Mouse (Mus musculus) left cerebral cortex, postnatal 36 days (tissue): ENCODE results near the gene Pon1. TPM values are rescaled to one million over a fixed set of nuclear protein-coding genes. Genes with fewer than 3 reads are reported as not detected.
"Not testable (repeated sequence)": the region's sequence is repeated elsewhere in the genome, so short reads cannot be mapped to it uniquely, and the experiment has no call there.

Experiments used
- DNase-seq, 2 experiments: peaks; one replicate each; pipeline ENCODE4 v3.0.0; 2021 to 2022; ENCODE audit warnings: low spot score in 2 of 2, mixed read lengths in 1 of 2
- intact Hi-C: fragments of 180-260 bp; cut with DNase I; formaldehyde crosslinking; loops from one replicate; pipeline ENCODE4 v1.15.1; 2025
- total RNA-seq, 2 experiments: library from RNA; stranded (reverse); gene quantifications; 2 replicates each; pipeline ENCODE4 v1.2.3; 2021

The Pon1 gene
- not detected for total RNA-seq

- DNase-seq: no peak
- intact Hi-C loops: no loop called here
Measured at GRCm38 (mm10) chr6:5193693-5194092, at the start of gene Pon1. TSS of gene Pon1 (minus strand) at chr6:5193946.

GRCm38 (mm10) chr6:5238799-5239198 lies 45.1 kb upstream of the Pon1 start:
- intact Hi-C loops: no loop called here
- no peak for DNase-seq

DNA sequence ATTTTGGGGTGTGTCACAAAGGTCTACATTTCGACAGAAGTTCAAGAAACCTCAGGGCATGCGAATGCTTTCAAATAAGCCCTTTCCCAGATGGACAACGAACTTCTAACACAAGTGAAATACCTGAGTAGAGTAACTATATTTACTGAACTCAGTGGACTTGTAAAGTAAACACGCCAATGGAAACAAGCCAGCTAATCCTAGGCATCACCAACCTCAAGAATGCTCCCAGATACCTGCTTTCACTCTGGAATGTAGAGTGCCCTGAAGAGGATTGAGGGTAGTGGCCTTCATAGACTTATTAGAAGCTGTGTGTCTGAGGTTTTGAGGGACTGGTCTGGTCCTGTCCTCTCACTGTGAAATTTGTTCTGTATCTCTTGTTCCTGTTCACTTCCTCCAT lies 43.8 kb upstream of the Pon1 start:
- intact Hi-C loops: no loop called here
- DNase-seq: no peak

- no peak for DNase-seq
- intact Hi-C loops: no loop called here
Measured at GRCm38 (mm10) chr6:5236843-5237371, 43.2 kb upstream of the Pon1 start.

DNA sequence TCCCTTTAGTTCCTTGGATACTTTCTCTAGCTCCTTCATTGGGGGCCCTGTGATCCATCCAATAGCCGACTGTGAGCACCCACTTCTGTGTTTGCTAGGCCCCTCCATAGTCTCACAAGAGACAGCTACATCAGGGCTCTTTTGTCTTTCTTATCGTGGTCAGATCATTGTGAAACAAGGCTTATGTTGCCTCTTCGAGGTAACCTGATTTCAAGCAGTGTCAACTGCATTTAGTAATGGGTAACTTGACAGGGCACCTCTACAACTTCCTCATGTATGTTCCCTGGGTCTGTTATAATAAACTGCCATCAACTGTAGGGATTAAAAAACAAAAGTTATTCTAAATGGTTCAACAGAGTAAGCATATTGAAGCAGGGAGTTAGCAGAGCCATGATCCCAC lies 40.8 kb upstream of the Pon1 start:
- DNase-seq: no peak
- intact Hi-C loops: no loop called here

DNA sequence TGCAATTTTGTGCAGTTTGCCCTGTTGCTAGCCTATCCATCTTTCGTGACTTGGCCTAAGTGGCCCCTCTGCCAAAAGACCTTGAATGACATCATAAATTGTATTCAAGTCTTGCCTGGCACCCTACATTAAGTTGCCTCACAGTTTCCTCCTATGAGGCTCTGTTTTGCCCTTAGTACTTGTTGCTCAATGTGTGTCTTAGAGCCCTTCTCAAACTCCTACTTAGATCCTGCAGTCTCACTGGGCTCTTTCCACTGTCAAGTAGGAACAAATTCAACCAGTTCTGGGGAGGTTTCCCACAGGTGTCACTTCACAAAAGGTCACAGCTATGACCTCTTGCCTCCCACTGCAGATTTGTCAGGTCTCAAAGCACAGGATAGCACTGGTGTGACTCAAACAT lies 40.1 kb upstream of the Pon1 start:
- DNase-seq: no peak
- intact Hi-C loops: no loop called here

GRCm38 (mm10) chr6:5232022-5232421 lies 38.3 kb upstream of the Pon1 start:
- intact Hi-C loops: no loop called here

GRCm38 (mm10) chr6:5230261-5230660 lies 36.5 kb upstream of the Pon1 start:
- no peak for DNase-seq
- intact Hi-C loops: no loop called here

More at GRCm38 (mm10) chr6:5232022-5232421, 38.3 kb upstream of the Pon1 start:
- no peak for DNase-seq

- intact Hi-C loops, DNase-seq: not testable (repeated sequence)
Measured at GRCm38 (mm10) chr6:5223551-5223950, 29.8 kb upstream of the Pon1 start.

- no peak for DNase-seq
- intact Hi-C loops: no loop called here
Measured at GRCm38 (mm10) chr6:5222080-5222479, 28.3 kb upstream of the Pon1 start.

DNA sequence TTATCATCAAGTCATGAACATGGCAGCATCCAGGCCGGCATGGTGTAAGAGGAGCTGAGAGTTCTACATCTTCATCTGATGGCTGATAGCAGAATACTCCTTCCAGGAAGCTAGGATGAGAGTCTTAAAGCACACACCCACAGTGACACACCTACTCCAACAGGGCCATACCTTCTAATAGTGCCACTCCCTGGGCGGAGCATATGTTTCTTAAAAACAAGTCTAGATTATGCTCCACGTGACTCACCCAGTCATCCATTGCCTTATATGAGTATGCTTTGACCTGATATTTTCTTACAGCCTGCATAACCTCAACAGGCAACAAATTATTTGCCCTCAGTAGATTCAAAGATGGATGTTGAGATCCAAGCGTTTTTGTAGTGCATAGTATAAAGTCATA lies 24.4 kb upstream of the Pon1 start:
- DNase-seq: no peak
- intact Hi-C loops: no loop called here

DNA sequence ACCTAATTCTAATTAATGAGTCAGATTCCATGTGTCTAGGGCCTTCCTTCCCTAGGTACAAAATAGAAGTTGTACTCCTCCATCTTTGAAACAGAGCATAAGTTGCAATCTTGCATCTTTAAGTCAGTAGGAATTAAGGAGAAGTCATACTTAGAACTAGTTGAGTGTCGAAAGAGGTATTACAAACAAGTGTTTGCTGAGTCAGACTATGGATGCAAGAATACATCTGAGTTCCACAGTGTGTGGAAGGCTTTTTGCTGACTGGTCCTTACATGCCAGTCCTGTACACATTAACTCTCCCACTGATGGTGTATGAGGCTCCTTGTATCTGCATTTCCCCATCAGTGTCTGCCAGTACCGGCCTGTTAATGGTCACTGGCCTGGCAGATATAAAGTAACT lies 14.1 kb upstream of the Pon1 start:
- intact Hi-C loops: no loop called here
- no peak for DNase-seq

- intact Hi-C loops: no loop called here
- DNase-seq: no peak
Measured at GRCm38 (mm10) chr6:5199916-5200315, 6.2 kb upstream of the Pon1 start.

DNA sequence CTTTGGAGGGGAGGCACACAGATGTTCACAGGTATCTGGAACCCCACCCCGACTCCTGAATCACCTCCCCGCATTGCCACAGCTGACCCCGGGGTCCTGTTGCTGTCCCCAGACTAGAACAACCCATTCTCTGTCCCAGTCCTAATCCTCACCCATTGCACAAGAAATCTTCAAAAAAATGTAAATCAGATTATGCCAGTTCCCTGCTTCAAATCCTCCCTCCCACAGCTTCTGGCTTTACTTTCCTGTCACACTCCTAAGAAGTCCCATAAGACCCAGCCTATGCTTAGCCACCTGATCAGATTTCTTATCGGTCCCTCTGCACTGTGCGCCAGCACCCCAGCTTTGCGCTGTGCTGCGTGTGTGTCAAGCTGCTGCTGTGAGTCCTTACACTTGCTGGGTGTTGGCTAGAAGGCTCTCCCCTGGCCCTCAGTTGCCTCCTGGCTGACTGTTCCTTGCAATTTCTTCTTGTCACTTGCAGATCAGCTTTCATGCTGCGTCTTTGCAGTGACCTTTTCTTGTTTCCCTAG lies 5.7 kb upstream of the Pon1 start:
- intact Hi-C loops: no loop called here
- DNase-seq: no peak

GRCm38 (mm10) chr6:5198590-5198989 lies 4.8 kb upstream of the Pon1 start:
- DNase-seq: no peak
- intact Hi-C loops: no loop called here

DNA sequence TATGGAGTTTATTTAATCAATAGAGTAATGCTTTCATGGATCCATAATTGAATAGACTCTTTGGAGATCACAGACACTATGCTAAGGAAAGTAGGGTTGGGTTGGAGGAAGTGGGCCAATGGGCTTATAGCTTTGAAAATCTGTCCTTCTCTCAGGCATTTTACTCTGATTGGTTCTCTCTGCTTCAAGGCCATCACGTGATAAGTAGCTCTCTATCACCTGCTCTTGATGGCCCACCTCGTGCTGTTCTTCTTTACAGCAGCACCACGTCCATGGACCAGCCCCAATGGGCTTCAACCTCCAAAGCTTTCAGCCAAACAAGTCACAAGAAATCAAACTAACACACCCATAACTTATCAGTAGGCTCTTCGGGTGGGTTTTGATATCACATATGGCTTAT lies 3.0 kb downstream of the Pon1 start:
- intact Hi-C loops: no loop called here
- DNase-seq: no peak

DNA sequence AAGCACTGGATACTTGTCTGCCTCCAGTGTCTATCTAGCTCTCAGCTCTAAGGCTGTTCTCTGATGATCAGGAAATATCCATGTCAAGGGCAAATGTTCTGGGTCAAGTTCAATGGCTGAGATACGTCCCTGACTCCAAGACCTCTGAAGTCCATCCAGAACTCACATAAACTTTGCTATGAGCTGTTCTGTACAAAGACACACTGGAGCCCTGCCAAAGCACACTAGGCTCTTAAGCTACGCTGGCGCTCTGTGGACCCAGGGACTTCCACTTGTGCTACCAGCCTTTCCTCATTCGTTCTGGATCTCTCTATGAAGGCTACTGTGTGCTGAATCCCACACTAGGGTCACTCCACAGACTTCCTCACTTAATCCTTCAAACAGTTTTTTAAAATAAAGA lies 4.2 kb downstream of the Pon1 start:
- no peak for DNase-seq

DNA sequence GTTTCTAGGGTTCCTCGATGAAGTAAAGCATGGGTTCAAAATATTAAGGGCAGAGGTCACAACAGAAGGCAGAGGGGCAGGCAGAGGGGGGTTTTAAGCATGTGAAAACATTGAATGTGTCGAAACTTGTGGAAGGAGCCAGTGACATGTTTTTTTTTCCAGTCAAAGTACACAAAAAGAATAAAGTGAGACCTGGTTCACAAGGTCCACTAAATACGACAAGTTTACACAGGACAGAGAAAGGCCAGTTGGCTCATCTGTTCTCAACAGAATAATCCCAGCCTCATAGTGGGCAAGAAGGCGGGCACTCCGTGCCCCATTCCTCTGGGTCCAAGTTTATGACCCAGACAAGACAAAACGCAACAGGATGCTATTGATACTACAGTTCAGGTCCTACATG lies 4.8 kb downstream of the Pon1 start:
- DNase-seq: no peak
- intact Hi-C loops: no loop called here

More for the DNA sequence above, 4.2 kb downstream of the Pon1 start:
- intact Hi-C loops: no loop called here

DNA sequence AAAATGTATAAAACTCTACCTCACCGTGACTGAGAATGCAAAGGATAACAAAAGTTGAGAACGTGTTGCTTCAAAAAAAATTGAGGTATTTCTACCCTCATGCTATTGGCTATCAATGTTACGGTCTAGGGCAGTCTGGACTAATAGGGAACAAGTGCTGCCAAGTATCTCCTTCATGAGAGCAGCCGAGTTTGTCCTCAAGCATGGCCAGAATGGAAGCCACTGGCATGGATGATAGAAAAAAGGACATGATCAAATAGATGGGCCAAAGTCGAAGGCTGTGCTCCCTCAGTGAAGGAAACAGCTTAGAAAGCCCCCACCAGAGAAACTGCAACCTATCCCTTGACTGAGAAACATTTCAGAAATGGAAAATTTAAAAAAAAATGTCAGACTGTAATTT lies 5.7 kb downstream of the Pon1 start:
- intact Hi-C loops: no loop called here
- no peak for DNase-seq

GRCm38 (mm10) chr6:5187586-5187985 lies 6.2 kb downstream of the Pon1 start:
- intact Hi-C loops: no loop called here
- no peak for DNase-seq

DNA sequence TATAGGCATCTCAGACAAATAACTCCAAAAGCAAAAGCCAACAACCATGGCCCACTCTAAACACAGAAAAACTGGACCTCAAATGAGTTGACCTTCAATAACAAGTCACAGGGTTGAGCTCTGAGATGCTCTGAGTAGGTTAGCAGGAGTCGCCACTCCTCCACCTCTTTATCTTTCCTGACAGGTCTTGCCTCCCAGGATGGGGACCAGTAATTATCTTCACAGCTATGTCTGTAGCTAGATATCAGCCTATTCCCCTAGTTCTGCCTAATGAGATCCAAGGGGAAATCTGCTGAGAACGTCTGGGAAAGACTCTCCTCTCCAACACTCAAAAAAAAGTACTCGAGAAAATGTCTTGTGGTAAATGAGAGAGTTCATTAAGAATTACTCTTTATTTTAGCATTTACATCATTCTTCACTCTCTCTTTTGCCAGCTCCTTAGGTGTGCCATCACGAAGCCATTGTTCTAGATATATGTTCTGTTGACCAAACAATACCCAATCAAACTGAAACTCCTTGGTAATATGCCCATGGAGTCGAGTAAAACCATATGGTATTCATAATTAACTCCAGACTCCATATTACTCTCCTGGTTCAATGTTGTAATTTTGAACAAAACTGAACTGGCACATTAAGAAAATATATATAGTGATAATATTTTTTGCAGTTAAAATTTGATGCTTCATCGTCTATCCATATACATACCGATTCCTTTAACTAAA lies 7.4 kb downstream of the Pon1 start:
- intact Hi-C loops: no loop called here
- no peak for DNase-seq

GRCm38 (mm10) chr6:5180645-5181044 lies 13.1 kb downstream of the Pon1 start:
- intact Hi-C loops: no loop called here
- DNase-seq: no peak
